Mouse (Mus musculus) small intestine, adult 2 months (tissue): ENCODE results near the gene Npas3.

Experiments
- CTCF ChIP-seq: fragments of 200-500 bp; IDR thresholded peaks from 2 replicates; pipeline ENCODE4 v1.5.1; 2012; ENCODE audit warnings: low read depth, mild to moderate bottlenecking, control low read depth, inconsistent platforms, low read length, moderate library complexity, mixed read lengths; ENCODE audit not compliant: insufficient replicate concordance, insufficient read length; ENCODE audit errors: extremely low read depth
- POLR2A ChIP-seq: fragments of 200-500 bp; IDR thresholded peaks from 2 replicates; pipeline ENCODE4 v1.6.1; 2012; ENCODE audit warnings: low read depth, mild to moderate bottlenecking, control low read depth, inconsistent platforms, low read length, moderate library complexity

DNA sequence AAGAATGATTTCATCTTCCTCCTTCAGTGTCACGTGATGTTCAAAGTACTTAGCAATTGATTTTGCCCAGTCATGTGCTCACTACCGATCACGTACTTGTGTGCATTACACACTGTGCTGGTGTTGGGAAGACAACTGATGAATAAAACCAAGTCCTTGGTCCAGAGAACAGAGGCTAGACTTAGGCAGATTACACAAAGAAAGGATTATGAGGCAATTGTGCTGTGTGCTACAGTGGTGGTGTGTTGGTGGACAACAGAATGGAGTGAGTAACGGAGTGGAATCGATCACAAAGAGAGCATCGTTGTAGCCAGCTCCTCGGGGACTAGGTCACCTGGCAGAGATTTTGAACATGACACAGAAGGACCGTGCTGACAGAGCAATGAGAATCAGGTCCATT is 769.5 kb downstream of the Npas3 start:
- TF ChIP-seq POLR2A (no peak), CTCF (no peak)
